Mouse (Mus musculus) naive thymus-derived CD4-positive, alpha-beta T cell, adult 2 months (primary cell): ENCODE results near the gene Col16a1.
A peak's percentile ranks its signal among the peaks of the same experiment; 100 is the strongest.

Source experiments
- DNase-seq: peaks from one replicate; pipeline ENCODE4 v3.0.0-alpha.2; 2011; ENCODE audit warnings: low read depth

The Col16a1 gene

GRCm38 (mm10) chr4:130130641-130131350 lies 83.2 kb downstream of the Col16a1 start:
- no peak for DNase-seq

- no peak for DNase-seq
Measured at GRCm38 (mm10) chr4:130131448-130132105, 83.9 kb downstream of the Col16a1 start.

DNA sequence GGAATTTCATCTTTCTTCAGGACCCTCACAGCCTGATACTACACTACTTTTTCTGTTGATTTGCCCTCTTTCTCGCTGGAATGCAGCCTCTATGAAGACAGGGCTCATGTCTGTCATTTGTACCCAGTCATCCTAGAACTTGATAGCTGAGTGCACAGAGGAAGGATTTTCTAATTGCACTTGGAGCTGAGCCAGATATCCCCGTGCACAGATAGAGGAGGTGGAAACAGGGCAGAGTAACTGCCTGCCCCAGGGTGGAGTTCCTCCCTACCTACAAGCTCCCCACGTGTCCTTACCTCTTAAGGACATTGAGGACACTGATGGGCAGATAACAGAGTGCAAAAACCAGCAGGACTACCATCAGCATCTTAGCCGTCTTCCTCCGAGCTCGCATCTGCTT lies 85.8 kb downstream of the Col16a1 start:
- no peak for DNase-seq

GRCm38 (mm10) chr4:130138441-130139213 lies 91.0 kb downstream of the Col16a1 start:
- DNase-seq = peak; percentile 38

DNA sequence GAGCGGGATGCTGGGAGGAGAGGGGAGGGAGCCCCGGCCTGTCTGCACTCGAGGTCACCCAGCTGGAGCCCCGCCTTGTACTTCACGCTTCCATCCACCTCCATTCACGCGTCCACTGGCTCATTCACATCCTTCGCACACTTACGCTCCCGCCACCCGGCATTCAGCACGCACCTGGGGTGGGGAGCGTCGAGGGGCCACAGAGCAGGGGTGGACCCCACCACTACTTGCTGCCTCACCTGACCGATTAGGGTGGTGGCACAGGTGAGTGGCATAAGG lies 91.5 kb downstream of the Col16a1 start, which contains the start of gene Hcrtr1:
Gene Hcrtr1 (minus strand): TSS at position 146 of the 279 bp plus-strand sequence.
- no peak for DNase-seq

DNA sequence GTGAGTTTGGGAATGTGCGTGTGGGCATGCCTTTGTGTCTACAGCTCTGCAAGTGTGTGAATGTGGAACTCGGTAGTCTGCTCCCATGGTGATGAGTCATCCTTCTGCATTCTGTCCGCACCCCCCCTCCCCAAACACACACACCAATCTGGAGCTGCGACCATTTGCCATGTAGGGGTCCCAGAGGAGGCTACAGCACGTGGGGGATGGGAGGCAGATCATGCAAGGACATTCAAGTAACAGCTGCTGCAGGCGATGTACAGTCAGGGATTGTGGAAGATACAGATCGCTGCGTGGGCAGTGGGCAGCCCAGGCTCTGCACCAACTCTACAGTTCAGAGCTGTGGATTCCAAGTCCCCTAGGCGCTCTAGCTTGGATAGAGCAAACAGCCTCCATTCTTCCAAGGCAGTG lies 93.4 kb downstream of the Col16a1 start:
- DNase-seq = no peak

DNA sequence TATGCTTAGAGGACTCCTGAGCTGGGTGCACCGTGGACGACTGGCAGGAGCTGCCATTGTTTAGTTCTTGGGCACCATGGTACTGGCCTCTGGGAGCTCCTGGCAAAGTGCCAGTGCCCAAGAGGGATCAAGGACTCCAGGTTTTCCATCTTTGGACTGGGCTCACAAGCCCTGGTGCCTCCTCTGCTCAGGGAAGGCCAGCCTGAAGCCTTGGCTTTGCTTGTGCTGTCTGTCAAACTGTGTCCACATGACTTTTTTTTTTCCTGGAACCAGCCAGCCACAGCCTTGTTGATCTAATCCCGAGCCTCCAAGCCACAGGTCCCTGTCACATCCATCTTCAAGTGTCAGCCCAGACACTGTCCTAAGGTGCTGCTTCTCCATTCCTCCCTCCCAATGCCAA lies 94.1 kb downstream of the Col16a1 start:
- DNase-seq = no peak

DNA sequence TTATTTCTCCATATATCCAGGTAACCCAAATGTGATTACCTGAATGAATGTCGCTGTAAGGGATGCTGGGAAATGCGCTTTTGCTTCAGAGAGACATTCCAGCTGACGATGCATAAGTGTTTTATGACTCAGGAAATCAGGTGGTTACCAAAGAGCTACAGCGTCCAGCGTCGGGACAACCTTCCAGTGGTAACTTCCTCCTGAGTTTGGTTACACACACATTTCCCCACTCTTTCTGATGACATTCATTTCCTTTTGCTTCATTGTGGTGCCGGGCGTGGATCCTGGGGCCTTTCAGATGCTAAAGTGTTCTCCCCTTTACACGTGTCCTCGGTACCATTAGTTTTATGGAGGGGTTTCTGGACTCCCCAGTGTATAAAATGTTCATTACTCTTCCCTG lies 100.8 kb downstream of the Col16a1 start:
- DNase-seq = no peak
